Mouse (Mus musculus): Measurements from ENCODE around the gene Zfp574.

DNA sequence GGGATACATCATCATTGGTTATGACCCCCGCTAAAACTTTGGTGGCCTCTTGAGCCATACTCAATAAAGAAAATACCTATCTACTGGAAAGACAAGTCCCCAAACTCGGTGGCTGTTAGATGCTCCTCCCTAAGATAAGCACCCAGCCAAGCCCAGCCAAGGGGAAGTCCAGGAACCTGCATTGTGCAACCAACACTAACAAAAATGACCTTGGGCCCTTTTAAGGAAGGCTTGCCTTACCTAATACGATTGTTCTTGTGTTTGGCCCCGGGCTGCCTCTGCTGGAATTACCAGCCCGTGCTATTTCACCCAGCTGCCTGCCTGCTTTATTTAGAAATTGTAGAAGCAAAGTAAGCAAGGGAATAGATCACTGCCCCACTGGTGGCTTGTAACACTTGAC lies 12.3 kb downstream of the Zfp574 start:
- no peak for TF ChIP-seq CTCF (IDR thresholded peaks at IDR 0.05; ENCODE audit: insufficient read depth, low read length)
- no peak for TF ChIP-seq POLR2A (IDR thresholded peaks at IDR 0.05; ENCODE audit: borderline replicate concordance, extremely low read depth, low read depth, low read length)

Data from lung, adult 2 months (tissue).